Mouse (Mus musculus): ENCODE measurements around the gene Zfyve26. TPM values are rescaled to one million over a fixed set of nuclear protein-coding genes. Genes with fewer than 3 reads are reported as not detected.

The Zfyve26 gene
- polyA plus RNA-seq, 1 experiment, result 33.6 TPM

DNA sequence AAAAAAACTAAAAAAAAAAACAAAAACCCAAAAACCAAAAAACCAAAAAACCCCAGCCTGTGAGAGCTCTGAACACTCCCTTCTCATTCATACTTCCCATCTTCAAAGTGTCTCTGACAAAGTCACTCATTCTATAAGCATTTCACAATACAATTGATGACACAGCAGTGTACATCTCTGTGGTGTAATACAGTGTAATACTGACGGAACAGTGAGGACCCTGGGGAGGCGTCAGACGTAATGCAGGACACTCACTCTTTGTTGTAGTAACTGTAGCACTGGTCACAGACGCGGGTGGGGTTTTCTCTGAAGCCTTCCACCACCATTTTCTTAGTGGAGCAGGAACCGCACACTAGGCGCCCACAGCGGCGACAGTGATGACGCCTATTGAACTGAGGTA lies 41.1 kb downstream of the Zfyve26 start:
- no peak overlapping the region for H3K27ac ChIP-seq (ENCODE audit: insufficient read depth, low read length)
- no peak for TF ChIP-seq EP300 (IDR thresholded peaks at IDR 0.05; ENCODE audit: insufficient read depth, low read depth, low read length)
- no peak for TF ChIP-seq CTCF (IDR thresholded peaks at IDR 0.05; ENCODE audit: low read depth, low read length)
- no peak for TF ChIP-seq POLR2A (IDR thresholded peaks at IDR 0.05; ENCODE audit: insufficient read depth, low read length)
- H3K4me3 ChIP-seq (ENCODE audit: low read depth, low read length), result no peak overlapping the region
- no peaks in the 10 kb centered on the region for H3K9me3 ChIP-seq (replicated peaks; ENCODE audit: control insufficient read depth, insufficient read depth, low read length, poor library complexity, severe bottlenecking)
- H3K4me1 ChIP-seq (ENCODE audit: control insufficient read depth, insufficient read depth, low read length), result no peaks in the 10 kb centered on the region
- no peaks in the 10 kb centered on the region for H3K27me3 ChIP-seq (ENCODE audit: control insufficient read depth, insufficient read depth, low read length, poor library complexity, severe bottlenecking)
- no peak overlapping the region for H3K9ac ChIP-seq (ENCODE audit: low read depth, poor library complexity, severe bottlenecking)
- H3K36me3 ChIP-seq (ENCODE audit: control insufficient read depth, insufficient read depth, low read length, poor library complexity, severe bottlenecking), result peaks cover 7% of the 10 kb centered on the region

DNA sequence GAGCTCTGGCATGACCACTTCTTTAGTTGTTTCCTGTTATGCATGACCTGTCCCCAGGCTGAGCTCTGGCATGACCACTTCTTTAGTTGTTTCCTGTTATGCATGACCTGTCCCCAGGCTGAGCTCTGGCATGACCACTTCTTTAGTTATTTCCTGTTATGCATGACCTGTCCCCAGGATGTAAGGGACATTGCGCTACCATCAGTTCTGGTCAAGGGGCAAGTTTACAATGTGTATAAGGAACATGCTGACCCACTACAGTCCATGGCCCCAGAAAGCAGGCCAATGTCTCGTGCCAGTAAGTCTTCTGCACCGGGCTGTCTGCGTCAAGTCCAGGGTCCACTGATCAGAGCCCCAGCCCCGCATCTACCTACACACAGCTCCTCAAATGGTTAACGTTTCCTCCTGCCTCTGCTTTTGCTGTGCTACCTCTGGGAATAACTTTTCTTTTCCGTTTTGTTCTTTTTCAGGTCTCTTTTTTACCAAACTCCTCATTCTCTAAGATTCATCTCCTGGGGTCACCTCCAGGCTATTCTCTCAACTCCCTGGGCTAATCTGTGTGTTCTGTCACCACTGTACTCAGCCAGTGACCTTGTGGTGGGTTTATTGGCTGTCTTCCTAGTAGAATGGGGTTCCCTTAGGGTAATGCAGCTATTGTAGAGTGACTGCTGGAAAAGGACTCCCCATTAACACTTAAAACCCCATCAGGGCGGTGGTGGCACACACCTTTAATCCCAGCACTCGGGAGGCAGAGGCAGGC lies 42.6 kb downstream of the Zfyve26 start:
- Histone ChIP-seq H3K9me3 (replicated peaks; ENCODE audit: control insufficient read depth, insufficient read depth, low read length, poor library complexity, severe bottlenecking) (no peaks in the 10 kb centered on the region), H3K9ac (ENCODE audit: low read depth, poor library complexity, severe bottlenecking) (no peak overlapping the region), H3K27ac (ENCODE audit: insufficient read depth, low read length) (no peak overlapping the region), H3K4me3 (ENCODE audit: low read depth, low read length) (no peak overlapping the region), H3K4me1 (ENCODE audit: control insufficient read depth, insufficient read depth, low read length) (no peaks in the 10 kb centered on the region), H3K27me3 (ENCODE audit: control insufficient read depth, insufficient read depth, low read length, poor library complexity, severe bottlenecking) (no peaks in the 10 kb centered on the region), H3K36me3 (ENCODE audit: control insufficient read depth, insufficient read depth, low read length, poor library complexity, severe bottlenecking) (peaks cover 6% of the 10 kb centered on the region)
- TF ChIP-seq CTCF (IDR thresholded peaks at IDR 0.05; ENCODE audit: low read depth, low read length) (no peak), POLR2A (IDR thresholded peaks at IDR 0.05; ENCODE audit: insufficient read depth, low read length) (no peak), EP300 (IDR thresholded peaks at IDR 0.05; ENCODE audit: insufficient read depth, low read depth, low read length) (no peak)

DNA sequence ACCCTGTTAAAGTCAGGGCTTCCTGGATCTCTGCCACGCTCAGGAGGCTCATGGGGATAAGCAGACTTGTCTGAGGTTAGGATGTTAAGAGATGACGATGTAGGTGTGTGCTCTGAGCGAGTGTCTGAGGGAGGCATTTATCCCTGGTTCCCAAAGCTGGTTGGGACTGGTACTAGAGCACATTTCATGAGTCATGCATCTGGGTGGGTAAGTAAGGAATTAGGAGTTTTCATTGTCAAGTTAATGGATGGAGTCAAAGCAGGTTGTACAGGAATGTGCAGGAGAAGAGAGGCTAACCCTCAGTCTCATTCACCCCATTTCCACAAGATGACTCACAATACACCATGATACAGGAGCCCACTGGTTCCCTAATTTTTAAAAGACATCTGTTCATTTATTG lies 48.0 kb downstream of the Zfyve26 start:
- Histone ChIP-seq H3K9ac (ENCODE audit: low read depth, poor library complexity, severe bottlenecking) (no peak overlapping the region), H3K27ac (ENCODE audit: insufficient read depth, low read length) (no peak overlapping the region), H3K36me3 (ENCODE audit: control insufficient read depth, insufficient read depth, low read length, poor library complexity, severe bottlenecking) (no peaks in the 10 kb centered on the region; the same call in none of the 2 replicates), H3K9me3 (replicated peaks; ENCODE audit: control insufficient read depth, insufficient read depth, low read length, poor library complexity, severe bottlenecking) (no peaks in the 10 kb centered on the region), H3K4me3 (ENCODE audit: low read depth, low read length) (no peak overlapping the region), H3K4me1 (ENCODE audit: control insufficient read depth, insufficient read depth, low read length) (no peaks in the 10 kb centered on the region), H3K27me3 (ENCODE audit: control insufficient read depth, insufficient read depth, low read length, poor library complexity, severe bottlenecking) (no peaks in the 10 kb centered on the region)
- TF ChIP-seq CTCF (IDR thresholded peaks at IDR 0.05; ENCODE audit: low read depth, low read length), result no peak
- TF ChIP-seq EP300 (IDR thresholded peaks at IDR 0.05; ENCODE audit: insufficient read depth, low read depth, low read length), result no peak
- no peak for TF ChIP-seq POLR2A (IDR thresholded peaks at IDR 0.05; ENCODE audit: insufficient read depth, low read length)

DNA sequence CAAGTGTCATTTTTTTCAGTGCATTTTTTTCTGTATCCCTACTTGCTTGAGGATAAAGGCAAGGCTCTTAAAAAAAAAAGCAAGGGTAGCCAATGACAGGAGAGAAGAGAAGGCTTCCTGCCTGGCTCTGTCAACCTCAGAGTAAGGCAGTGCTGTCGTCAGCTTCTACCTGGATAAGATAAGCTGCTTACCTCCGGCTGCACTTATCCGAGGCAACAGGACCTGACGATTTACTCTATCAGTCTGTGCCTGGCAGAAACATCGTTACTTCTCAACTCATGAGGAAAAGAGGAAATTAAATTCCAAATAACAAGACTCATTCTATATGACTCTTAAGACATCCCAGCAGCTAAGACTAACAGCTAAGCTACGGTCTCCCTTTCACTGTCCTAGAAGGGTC lies 53.2 kb downstream of the Zfyve26 start:
- H3K4me1 ChIP-seq (ENCODE audit: control insufficient read depth, insufficient read depth, low read length), result no peaks in the 10 kb centered on the region
- no peak overlapping the region for H3K9ac ChIP-seq (ENCODE audit: low read depth, poor library complexity, severe bottlenecking)
- no peaks in the 10 kb centered on the region for H3K27me3 ChIP-seq (ENCODE audit: control insufficient read depth, insufficient read depth, low read length, poor library complexity, severe bottlenecking)
- no peak overlapping the region for H3K27ac ChIP-seq (ENCODE audit: insufficient read depth, low read length)
- H3K4me3 ChIP-seq (ENCODE audit: low read depth, low read length), result no peak overlapping the region
- H3K36me3 ChIP-seq (ENCODE audit: control insufficient read depth, insufficient read depth, low read length, poor library complexity, severe bottlenecking), result peaks cover 9% of the 10 kb centered on the region
- TF ChIP-seq POLR2A (IDR thresholded peaks at IDR 0.05; ENCODE audit: insufficient read depth, low read length) (no peak), EP300 (IDR thresholded peaks at IDR 0.05; ENCODE audit: insufficient read depth, low read depth, low read length) (no peak), CTCF (IDR thresholded peaks at IDR 0.05; ENCODE audit: low read depth, low read length) (no peak)
- H3K9me3 ChIP-seq (replicated peaks; ENCODE audit: control insufficient read depth, insufficient read depth, low read length, poor library complexity, severe bottlenecking), result no peaks in the 10 kb centered on the region

DNA sequence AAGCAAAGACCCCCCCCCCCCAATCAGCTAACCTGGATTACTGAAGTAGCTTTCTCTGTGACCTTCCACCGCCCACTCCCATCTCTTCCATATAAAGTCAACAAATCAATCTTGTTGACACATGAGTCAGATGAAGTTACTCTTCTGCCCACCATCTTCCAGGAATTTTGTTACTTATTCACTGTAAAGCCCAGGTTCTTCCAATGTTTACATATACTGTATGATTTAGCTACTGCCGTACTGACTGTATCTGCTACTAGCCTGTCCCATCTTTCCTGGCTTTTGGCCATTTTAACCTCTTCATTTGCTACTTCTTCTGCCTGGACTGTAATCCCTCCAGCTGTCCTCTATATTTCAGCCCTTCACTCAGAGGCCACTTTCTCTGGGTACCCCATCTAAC lies 54.1 kb downstream of the Zfyve26 start:
- TF ChIP-seq EP300 (IDR thresholded peaks at IDR 0.05; ENCODE audit: insufficient read depth, low read depth, low read length), result no peak
- H3K27me3 ChIP-seq (ENCODE audit: control insufficient read depth, insufficient read depth, low read length, poor library complexity, severe bottlenecking), result no peaks in the 10 kb centered on the region
- no peaks in the 10 kb centered on the region for H3K9me3 ChIP-seq (replicated peaks; ENCODE audit: control insufficient read depth, insufficient read depth, low read length, poor library complexity, severe bottlenecking)
- no peak overlapping the region for H3K4me3 ChIP-seq (ENCODE audit: low read depth, low read length)
- H3K4me1 ChIP-seq (ENCODE audit: control insufficient read depth, insufficient read depth, low read length), result no peaks in the 10 kb centered on the region
- H3K27ac ChIP-seq (ENCODE audit: insufficient read depth, low read length), result no peak overlapping the region
- no peak overlapping the region for H3K9ac ChIP-seq (ENCODE audit: low read depth, poor library complexity, severe bottlenecking)
- peaks cover 9% of the 10 kb centered on the region for H3K36me3 ChIP-seq (ENCODE audit: control insufficient read depth, insufficient read depth, low read length, poor library complexity, severe bottlenecking)

DNA sequence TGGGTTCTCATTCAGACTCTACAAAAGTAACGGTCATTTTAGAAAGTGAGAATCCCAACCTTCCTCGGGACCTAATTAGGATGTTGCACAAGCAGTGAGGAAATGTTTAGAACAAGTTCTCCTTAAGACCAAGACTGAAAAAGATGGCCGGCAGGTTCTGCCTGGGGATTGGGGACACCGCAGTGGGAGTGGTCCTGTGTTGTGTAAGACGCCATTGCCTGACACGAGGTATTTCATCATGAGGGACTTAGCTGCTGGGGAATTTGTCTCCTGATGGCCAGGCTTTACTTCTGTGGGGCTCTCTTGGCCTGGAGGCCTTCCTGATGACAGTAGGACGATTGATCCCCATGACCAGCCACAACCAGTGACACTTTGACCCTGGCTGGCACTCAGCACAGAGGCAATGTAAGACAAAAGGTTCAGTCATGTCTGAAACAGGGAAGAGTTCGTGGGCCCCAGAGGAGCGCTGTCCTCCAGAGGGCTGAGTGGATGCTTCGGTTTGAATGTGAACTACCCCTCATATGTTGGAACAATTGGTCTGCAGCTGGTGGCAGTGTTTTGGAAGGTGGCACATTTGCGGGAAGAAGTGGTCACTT lies 60.5 kb downstream of the Zfyve26 start:
- Histone ChIP-seq H3K9me3 (replicated peaks; ENCODE audit: control insufficient read depth, insufficient read depth, low read length, poor library complexity, severe bottlenecking) (no peaks in the 10 kb centered on the region), H3K9ac (ENCODE audit: low read depth, poor library complexity, severe bottlenecking) (no peak overlapping the region), H3K4me3 (ENCODE audit: low read depth, low read length) (no peak overlapping the region), H3K4me1 (ENCODE audit: control insufficient read depth, insufficient read depth, low read length) (no peaks in the 10 kb centered on the region), H3K27me3 (ENCODE audit: control insufficient read depth, insufficient read depth, low read length, poor library complexity, severe bottlenecking) (no peaks in the 10 kb centered on the region), H3K36me3 (ENCODE audit: control insufficient read depth, insufficient read depth, low read length, poor library complexity, severe bottlenecking) (peaks cover 7% of the 10 kb centered on the region; the same call in 1 of the 2 replicates), H3K27ac (ENCODE audit: insufficient read depth, low read length) (no peak overlapping the region)
- TF ChIP-seq EP300 (IDR thresholded peaks at IDR 0.05; ENCODE audit: insufficient read depth, low read depth, low read length) (no peak), CTCF (IDR thresholded peaks at IDR 0.05; ENCODE audit: low read depth, low read length) (no peak), POLR2A (IDR thresholded peaks at IDR 0.05; ENCODE audit: insufficient read depth, low read length) (no peak)
